Mouse (Mus musculus) liver, postnatal 0 days (tissue): Measurements from ENCODE around the gene Gm20388. TPM values are rescaled to one million over a fixed set of nuclear protein-coding genes. Genes with fewer than 3 reads are reported as not detected.

Experiments used
- ATAC-seq: fragments of 200-750 bp; cut with Nextera tagmentation; 2 replicates; pipeline ENCODE4 v1.8.0; 2017; ENCODE audit warnings: mild to moderate bottlenecking, moderate library complexity
- DNase-seq: peaks from one replicate; pipeline ENCODE4 v3.0.0-alpha.2; 2016
- H3K27ac ChIP-seq: fragments of 300-500 bp; sonication (generic); 2 replicates; pipeline ENCODE4 v1.5.1; 2014; ENCODE audit warnings: antibody characterized with exemption, moderate library complexity, mild to moderate bottlenecking, low read depth
- H3K27me3 ChIP-seq: fragments of 300-500 bp; sonication (generic); 2 replicates; pipeline ENCODE4 v1.6.1; 2014; ENCODE audit warnings: low read length, control low read depth, mixed read lengths; ENCODE audit not compliant: insufficient read depth
- H3K36me3 ChIP-seq: fragments of 300-500 bp; sonication (generic); replicated peaks from 2 replicates; pipeline ENCODE4 v1.6.1; 2014; ENCODE audit warnings: mild to moderate bottlenecking, control low read depth, low read length, moderate library complexity, mixed read lengths; ENCODE audit not compliant: insufficient read depth
- H3K4me1 ChIP-seq: fragments of 300-500 bp; sonication (generic); 2 replicates; pipeline ENCODE4 v1.6.1; 2014; ENCODE audit warnings: antibody characterized with exemption, mild to moderate bottlenecking, control low read depth; ENCODE audit not compliant: insufficient read depth
- H3K4me2 ChIP-seq: fragments of 300-500 bp; sonication (generic); 2 replicates; pipeline ENCODE4 v1.6.1; 2014; ENCODE audit warnings: low read depth, mild to moderate bottlenecking, low read length, moderate library complexity, mixed read lengths
- H3K4me3 ChIP-seq: fragments of 300-500 bp; sonication (generic); 2 replicates; pipeline ENCODE4 v1.5.1; 2014; ENCODE audit warnings: low read depth, low read length
- H3K9ac ChIP-seq: fragments of 300-500 bp; sonication (generic); replicated peaks from 2 replicates; pipeline ENCODE4 v1.6.1; 2014; ENCODE audit warnings: mild to moderate bottlenecking, moderate library complexity
- H3K9me3 ChIP-seq: fragments of 300-500 bp; sonication (generic); 2 replicates; pipeline ENCODE4 v1.6.1; 2016; ENCODE audit warnings: mild to moderate bottlenecking, control low read depth, low read length, mixed read lengths
- CTCF ChIP-seq: sonication (generic); IDR thresholded peaks from 2 replicates; pipeline ENCODE4 v1.5.1; 2016; ENCODE audit warnings: antibody characterized with exemption, low read depth
- EP300 ChIP-seq: IDR thresholded peaks from 2 replicates; pipeline ENCODE4 v1.6.1; 2016; ENCODE audit warnings: antibody characterized with exemption, low read depth, mild to moderate bottlenecking
- WGBS: fragments of 180-500 bp; shearing (Covaris S2); extraction: QIAGEN DNeasy Blood & Tissue Kit; methylation state at CpG from one replicate; pipeline ENCODE4 v1.1.7; 2014; ENCODE audit not compliant: insufficient replicate concordance; 5-methylcytosine and 5-hydroxymethylcytosine counted together
- polyA plus RNA-seq: library from polyadenylated mRNA; unstranded; fragments of >200 nt; fragmentation: Nextera tagmentation; extraction: Ambion mirVana; gene quantifications from 2 replicates; pipeline ENCODE4 v1.2.1, GENCODE M21; 2015

The Gm20388 gene
- polyA plus RNA-seq, 1 experiment from 2014 or later, result not detected

GRCm38 (mm10) chr8:121290547-121290946, 1379.9 kb downstream of the Gm20388 start:
- Histone ChIP-seq H3K4me3 (no peak overlapping the region), H3K4me1 (no peaks in the 10 kb centered on the region), H3K4me2 (no peak overlapping the region), H3K27ac (no peak overlapping the region), H3K9ac (no peak overlapping the region), H3K9me3 (no peaks in the 10 kb centered on the region), H3K36me3 (no peaks in the 10 kb centered on the region), H3K27me3 (no peaks in the 10 kb centered on the region)
- no peak for DNase-seq
- ATAC-seq, result no peak
- 86% methylated on average over 17 of the region's 17 CpGs for WGBS
- TF ChIP-seq CTCF, result no peak
- no peak for TF ChIP-seq EP300

GRCm38 (mm10) chr8:121293418-121293817, 1382.8 kb downstream of the Gm20388 start:
- ATAC-seq (no peak), DNase-seq (no peak)
- 76% methylated on average over 10 of the region's 10 CpGs for WGBS

GRCm38 (mm10) chr8:121294234-121295108, 1383.8 kb downstream of the Gm20388 start:
- Histone ChIP-seq H3K4me1 (no peaks in the 10 kb centered on the region), H3K27me3 (0 out of 2 replicates have a peak, but pooled peaks cover 3% of the 10 kb centered on the region), H3K9me3 (no peaks in the 10 kb centered on the region), H3K27ac (no peak overlapping the region), H3K4me3 (no peak overlapping the region), H3K4me2 (no peak overlapping the region), H3K9ac (no peak overlapping the region), H3K36me3 (no peaks in the 10 kb centered on the region)
- TF ChIP-seq EP300, result no peak
- TF ChIP-seq CTCF, result no peak
- 38% methylated on average over 29 of the region's 29 CpGs for WGBS
- no peak for ATAC-seq
- no peak for DNase-seq

More at GRCm38 (mm10) chr8:121293418-121293817, 1382.8 kb downstream of the Gm20388 start:
- Histone ChIP-seq H3K4me1 (no peaks in the 10 kb centered on the region), H3K36me3 (no peaks in the 10 kb centered on the region), H3K9ac (no peak overlapping the region), H3K27me3 (no peaks in the 10 kb centered on the region), H3K4me2 (no peak overlapping the region), H3K4me3 (no peak overlapping the region), H3K27ac (no peak overlapping the region), H3K9me3 (no peaks in the 10 kb centered on the region)
- TF ChIP-seq EP300 (no peak), CTCF (no peak)

GRCm38 (mm10) chr8:121296082-121296481, 1385.4 kb downstream of the Gm20388 start:
- Histone ChIP-seq H3K9me3 (no peaks in the 10 kb centered on the region), H3K9ac (no peak overlapping the region), H3K27me3 (0 out of 2 replicates have a peak, but pooled peaks cover 9% of the 10 kb centered on the region), H3K4me3 (no peak overlapping the region), H3K36me3 (no peaks in the 10 kb centered on the region), H3K4me2 (no peak overlapping the region), H3K4me1 (peaks cover 3% of the 10 kb centered on the region), H3K27ac (no peak overlapping the region)
- WGBS, result 71% methylated on average over 7 of the region's 7 CpGs
- no peak for ATAC-seq
- no peak for TF ChIP-seq EP300
- TF ChIP-seq CTCF, result no peak
- DNase-seq, result no peak

GRCm38 (mm10) chr8:121296597-121296996, 1386.0 kb downstream of the Gm20388 start:
- H3K36me3 ChIP-seq, result no peaks in the 10 kb centered on the region
- WGBS, result 61% methylated on average over 5 of the region's 5 CpGs
- DNase-seq, result no peak
- H3K9me3 ChIP-seq, result no peaks in the 10 kb centered on the region
- no peak overlapping the region for H3K4me2 ChIP-seq
- ATAC-seq, result no peak
- H3K4me3 ChIP-seq, result no peak overlapping the region
- 0 out of 2 replicates have a peak, but pooled peaks cover 13% of the 10 kb centered on the region for H3K27me3 ChIP-seq
- no peak overlapping the region for H3K27ac ChIP-seq
- TF ChIP-seq EP300, result no peak
- no peak for TF ChIP-seq CTCF
- peaks cover 7% of the 10 kb centered on the region for H3K4me1 ChIP-seq
- H3K9ac ChIP-seq, result no peak overlapping the region

GRCm38 (mm10) chr8:121297299-121297698, 1386.7 kb downstream of the Gm20388 start:
- no peak for ATAC-seq
- no peak overlapping the region for H3K27ac ChIP-seq
- no peaks in the 10 kb centered on the region for H3K36me3 ChIP-seq
- peaks cover 11% of the 10 kb centered on the region for H3K4me1 ChIP-seq
- no peak for TF ChIP-seq EP300
- TF ChIP-seq CTCF, result no peak
- H3K27me3 ChIP-seq, result 0 out of 2 replicates have a peak, but pooled peaks cover 13% of the 10 kb centered on the region
- no peak overlapping the region for H3K9ac ChIP-seq
- WGBS, result 67% methylated on average over 9 of the region's 9 CpGs
- DNase-seq, result no peak
- H3K9me3 ChIP-seq, result no peaks in the 10 kb centered on the region
- H3K4me3 ChIP-seq, result no peak overlapping the region
- no peak overlapping the region for H3K4me2 ChIP-seq
